Mouse (Mus musculus) E14TG2a.4 (cell line): ENCODE measurements around the gene Mt4.

ENCODE experiments used
- CTCF ChIP-seq: conservative IDR thresholded peaks from 2 replicates; pipeline ENCODE4 v1.5.1; 2014; ENCODE audit warnings: low read length
- POU5F1 ChIP-seq: IDR thresholded peaks from 2 replicates; pipeline ENCODE4 v1.6.1; 2014; ENCODE audit warnings: low read length, borderline replicate concordance

DNA sequence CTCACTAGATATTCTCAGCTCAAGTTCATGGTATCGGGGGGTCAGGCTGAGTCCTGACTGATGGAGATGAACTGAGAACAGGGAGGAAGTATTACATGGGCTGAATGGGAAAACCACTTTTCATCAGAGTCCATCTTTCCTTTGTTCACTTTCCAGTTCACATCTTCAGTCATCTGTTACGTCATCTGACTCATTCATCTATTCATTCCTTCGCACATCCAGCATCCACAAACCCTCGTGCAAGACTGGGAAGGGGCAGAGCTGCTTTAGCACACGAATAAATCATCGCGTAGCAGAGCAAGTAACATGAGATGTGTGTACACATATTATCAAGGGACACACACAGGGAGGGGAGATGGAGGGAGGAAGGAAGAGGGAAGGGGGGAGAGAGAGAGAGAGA, 805 bp upstream of the Mt4 start:
- TF ChIP-seq CTCF: no peak
- TF ChIP-seq POU5F1: no peak
